Mouse (Mus musculus) neural tube, embryonic 12.5 days (tissue): ENCODE measurements around the gene Plekhh1. TPM values are rescaled to one million over a fixed set of nuclear protein-coding genes. Genes with fewer than 3 reads are reported as not detected.
"Not testable (repeated sequence)": the region's sequence is repeated elsewhere in the genome, so short reads cannot be mapped to it uniquely, and the experiment has no call there.

ENCODE experiments used
- ATAC-seq: fragments of 200-750 bp; cut with Nextera tagmentation; 2 replicates; pipeline ENCODE4 v1.8.0; 2017; ENCODE audit warnings: low read depth, mild to moderate bottlenecking, moderate TSS enrichment, moderate library complexity; ENCODE audit not compliant: low FRiP score
- H3K27ac ChIP-seq: fragments of 300-500 bp; sonication (generic); 2 replicates; pipeline ENCODE4 v1.5.1; 2016
- H3K27me3 ChIP-seq: fragments of 300-500 bp; sonication (generic); replicated peaks from 2 replicates; pipeline ENCODE4 v1.6.1; 2016; ENCODE audit warnings: mild to moderate bottlenecking
- H3K36me3 ChIP-seq: fragments of 300-500 bp; sonication (generic); 2 replicates; pipeline ENCODE4 v1.6.1; 2016; ENCODE audit warnings: mild to moderate bottlenecking
- H3K4me1 ChIP-seq: fragments of 300-500 bp; sonication (generic); 2 replicates; pipeline ENCODE4 v1.6.1; 2016
- H3K4me2 ChIP-seq: fragments of 300-500 bp; sonication (generic); replicated peaks from 2 replicates; pipeline ENCODE4 v1.6.1; 2016; ENCODE audit warnings: mild to moderate bottlenecking
- H3K4me3 ChIP-seq: fragments of 300-500 bp; sonication (generic); 2 replicates; pipeline ENCODE4 v1.5.1; 2016
- H3K9ac ChIP-seq: fragments of 300-500 bp; sonication (generic); 2 replicates; pipeline ENCODE4 v1.6.1; 2016; ENCODE audit warnings: mild to moderate bottlenecking
- H3K9me3 ChIP-seq: fragments of 300-500 bp; sonication (generic); 2 replicates; pipeline ENCODE4 v1.6.1; 2016; ENCODE audit warnings: mild to moderate bottlenecking
- WGBS: fragments of 180-500 bp; shearing (Covaris S2); methylation state at CpG from one replicate; pipeline ENCODE4 v1.1.7; 2016; 5-methylcytosine and 5-hydroxymethylcytosine counted together
- polyA plus RNA-seq: library from polyadenylated mRNA; unstranded; fragments of >200 nt; fragmentation: Nextera tagmentation; extraction: Ambion mirVana; gene quantifications from 2 replicates; pipeline ENCODE4 v1.2.1, GENCODE M21; 2016

Gene Plekhh1
- polyA plus RNA-seq, 1 experiment from 2014 or later: 6.7 TPM

DNA sequence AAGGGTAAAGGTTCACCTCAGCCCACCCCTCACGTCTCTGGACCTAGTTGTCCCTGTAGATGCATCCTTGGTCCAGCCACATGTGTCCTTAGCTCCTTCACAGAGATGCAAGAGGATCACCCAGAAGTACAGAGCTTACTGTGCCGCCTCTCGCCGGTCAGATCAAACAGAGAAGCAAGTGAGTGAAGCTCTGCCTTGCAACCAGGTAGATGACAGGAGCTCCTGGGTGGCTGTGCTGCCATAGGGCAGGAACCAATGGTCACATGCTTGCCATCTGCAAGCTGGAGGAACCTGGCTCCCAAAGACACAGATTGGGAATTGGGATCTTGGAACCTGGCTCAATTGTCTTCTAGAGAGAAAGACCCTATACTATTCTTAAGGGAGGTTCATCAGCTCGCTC, 23.5 kb upstream of the Plekhh1 start:
- Histone ChIP-seq H3K27me3 (0 out of 2 replicates have a peak, but pooled peaks cover 4% of the 10 kb centered on the region), H3K9me3 (no peaks in the 10 kb centered on the region), H3K27ac (no peak overlapping the region), H3K4me3 (no peak overlapping the region), H3K4me2 (peak overlapping the region; percentile 89; the same call in 1 of the 2 replicates), H3K36me3 (no peaks in the 10 kb centered on the region), H3K9ac (no peak overlapping the region), H3K4me1 (peaks cover 3% of the 10 kb centered on the region)
- 92% methylated on average over 5 of the region's 5 CpGs for WGBS
- no peak for ATAC-seq

DNA sequence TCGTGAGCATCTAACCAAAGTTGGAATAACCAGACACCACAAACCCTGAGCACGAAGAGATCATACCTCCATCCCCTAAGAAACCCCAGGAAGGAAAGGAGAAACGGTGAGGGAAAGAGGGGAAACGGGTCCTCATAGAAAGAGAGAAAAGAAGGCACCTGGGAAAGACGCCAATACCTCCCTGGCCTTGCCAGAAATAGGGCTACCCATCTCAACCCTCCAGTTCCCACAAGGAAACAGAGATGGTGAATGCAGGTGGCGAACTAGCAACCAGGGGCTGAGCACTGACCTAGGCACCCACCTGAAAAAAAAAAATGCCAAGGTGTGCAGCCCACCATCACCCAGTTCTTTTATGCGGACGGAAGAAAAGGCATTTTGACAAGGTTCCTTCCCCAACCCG, 22.9 kb upstream of the Plekhh1 start:
- Histone ChIP-seq H3K9ac (peak overlapping the region; percentile 92), H3K4me2 (peak overlapping the region; percentile 89), H3K4me3 (peak overlapping the region; percentile 92), H3K27me3 (0 out of 2 replicates have a peak, but pooled peaks cover 4% of the 10 kb centered on the region), H3K27ac (no peak overlapping the region), H3K4me1 (peaks cover 3% of the 10 kb centered on the region), H3K9me3 (no peaks in the 10 kb centered on the region), H3K36me3 (no peaks in the 10 kb centered on the region)
- WGBS: 43% methylated on average over 9 of the region's 9 CpGs
- no peak for ATAC-seq

DNA sequence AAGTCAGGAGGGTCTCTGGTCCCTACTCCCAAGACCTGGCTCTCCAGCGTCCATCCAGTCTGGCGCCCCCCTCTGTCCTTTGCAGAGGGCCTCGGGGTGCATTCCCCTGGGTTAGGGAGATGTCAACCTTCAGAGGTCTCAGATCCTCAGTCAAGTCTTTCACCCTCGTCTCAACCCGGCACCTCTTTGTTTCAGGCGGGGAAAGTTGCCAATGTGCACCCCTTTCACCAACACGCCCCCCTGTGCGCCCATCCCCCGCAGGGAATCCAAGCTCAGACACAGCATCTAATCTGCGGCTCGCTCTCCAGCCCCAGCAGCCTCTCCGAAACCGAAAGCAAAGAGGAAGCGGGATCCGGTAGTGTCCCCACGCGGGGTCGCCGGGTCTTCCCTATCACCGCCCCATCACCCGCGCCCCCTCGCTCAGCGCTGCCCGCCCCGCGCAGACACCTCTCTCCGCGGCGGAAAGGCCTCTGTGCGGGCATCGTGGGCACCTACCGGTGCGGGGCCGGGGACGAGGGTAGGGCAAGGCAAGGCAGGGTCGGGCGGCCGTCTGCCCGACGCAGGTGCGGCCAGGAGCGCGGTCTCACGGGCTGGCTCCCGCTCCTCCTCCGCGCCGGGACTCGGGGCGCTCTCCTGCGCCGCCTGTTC, 22.4 kb upstream of the Plekhh1 start:
- H3K9ac ChIP-seq: peak overlapping the region; percentile 92
- peak overlapping the region; percentile 92 for H3K4me3 ChIP-seq
- H3K4me1 ChIP-seq: peaks cover 3% of the 10 kb centered on the region
- 0 out of 2 replicates have a peak, but pooled peaks cover 4% of the 10 kb centered on the region for H3K27me3 ChIP-seq
- peak overlapping the region; percentile 89 for H3K4me2 ChIP-seq
- ATAC-seq: peak; percentile 81
- H3K9me3 ChIP-seq: no peaks in the 10 kb centered on the region
- H3K36me3 ChIP-seq: no peaks in the 10 kb centered on the region
- H3K27ac ChIP-seq: peak overlapping the region; percentile 76
- under 1% methylated on average over 53 of the region's 53 CpGs for WGBS

DNA sequence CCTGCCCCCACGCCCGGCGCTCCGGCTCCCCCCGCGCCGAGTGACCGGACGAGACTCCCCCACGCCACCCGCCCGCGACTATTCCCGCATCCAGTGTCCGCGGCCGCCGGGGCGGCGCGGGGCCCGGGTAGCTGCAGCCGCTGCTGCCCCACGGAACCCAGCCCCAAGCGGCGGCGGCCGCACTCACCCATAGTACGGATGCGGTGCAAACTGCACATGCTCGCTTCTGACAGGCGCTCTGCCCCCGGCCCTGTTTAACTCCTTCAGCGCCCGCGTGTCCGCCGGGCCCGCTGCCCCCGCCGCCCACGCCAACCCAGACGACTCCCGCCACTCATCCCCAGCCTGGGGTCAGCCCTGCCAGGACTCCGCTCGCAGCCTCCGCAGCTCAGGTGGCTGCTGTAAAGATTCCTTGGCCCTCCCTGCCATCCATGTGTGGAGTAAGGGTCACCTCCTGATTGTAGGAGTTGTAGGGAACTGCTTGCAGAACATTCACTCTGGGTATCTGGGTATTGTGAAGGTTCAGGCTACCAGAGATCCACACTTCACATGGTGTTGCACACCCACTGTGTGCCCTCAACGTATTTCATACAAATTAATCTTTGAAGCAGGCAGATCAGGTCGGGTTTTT, 21.7 kb upstream of the Plekhh1 start, which contains the start of gene Tmem229b:
Gene Tmem229b, minus strand, starts transcription at position 502 of the 628 bp plus-strand sequence.
- Histone ChIP-seq H3K4me1 (peaks cover 3% of the 10 kb centered on the region), H3K4me3 (peak within 1 kb of the TSS; percentile 92), H3K36me3 (no peaks in the 10 kb centered on the region), H3K4me2 (peak within 1 kb of the TSS; percentile 89), H3K27me3 (0 out of 2 replicates have a peak, but pooled peaks cover 4% of the 10 kb centered on the region), H3K9ac (peak within 1 kb of the TSS; percentile 92), H3K27ac (peak within 1 kb of the TSS; percentile 76), H3K9me3 (no peaks in the 10 kb centered on the region)
- ATAC-seq: peak; percentile 91
- 2% methylated on average over 49 of the region's 49 CpGs for WGBS

DNA sequence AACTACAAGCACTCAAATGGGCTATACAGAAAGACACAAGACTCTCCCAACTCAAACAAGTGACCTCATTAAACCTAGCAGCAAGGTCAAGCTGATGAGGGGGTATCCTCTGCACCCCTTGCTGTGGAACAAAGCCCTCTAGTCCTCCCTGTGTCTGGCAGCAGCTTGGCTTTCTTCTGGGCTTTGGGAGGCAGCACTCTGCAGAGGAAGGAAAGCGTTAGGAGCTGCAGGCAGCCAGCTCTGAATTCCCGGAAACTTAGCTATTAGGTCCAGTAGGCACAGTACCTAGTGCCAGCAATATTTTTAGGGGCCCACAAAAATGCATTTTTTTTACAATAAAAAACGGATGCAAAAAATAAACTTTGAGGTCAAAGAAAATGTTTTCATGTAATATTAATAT, 18.4 kb upstream of the Plekhh1 start:
- no peak overlapping the region for H3K9ac ChIP-seq
- peaks cover 3% of the 10 kb centered on the region for H3K4me1 ChIP-seq
- no peaks in the 10 kb centered on the region for H3K9me3 ChIP-seq
- H3K4me3 ChIP-seq: no peak overlapping the region
- H3K36me3 ChIP-seq: no peaks in the 10 kb centered on the region
- WGBS: 45% methylated on average over 3 of the region's 3 CpGs
- H3K27ac ChIP-seq: no peak overlapping the region
- ATAC-seq: no peak
- H3K4me2 ChIP-seq: no peak overlapping the region
- H3K27me3 ChIP-seq: no peaks in the 10 kb centered on the region

DNA sequence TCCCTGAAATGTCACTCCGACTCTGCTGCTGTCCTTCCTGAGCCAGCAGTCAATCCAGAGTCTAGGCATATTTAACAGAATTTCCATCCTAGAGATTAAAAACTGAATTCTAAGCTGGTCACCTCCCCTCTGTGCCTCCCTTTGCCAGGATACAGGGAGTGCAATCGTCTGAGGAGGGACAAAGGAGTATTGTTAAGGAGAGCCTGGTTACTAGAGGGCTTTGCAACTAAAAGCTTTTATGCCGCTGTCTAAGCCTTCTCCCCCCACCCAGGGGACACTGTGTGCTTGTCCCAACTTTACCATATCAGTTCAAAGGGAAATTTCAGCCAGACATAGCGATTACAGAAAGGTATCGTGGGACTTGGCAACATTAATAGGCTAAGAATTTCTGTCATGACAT, 12.9 kb upstream of the Plekhh1 start:
- no peaks in the 10 kb centered on the region for H3K36me3 ChIP-seq
- H3K9me3 ChIP-seq: no peaks in the 10 kb centered on the region
- no peak overlapping the region for H3K9ac ChIP-seq
- WGBS: 32% methylated on average over 5 of the region's 5 CpGs
- no peak overlapping the region for H3K4me2 ChIP-seq
- ATAC-seq: no peak
- H3K4me3 ChIP-seq: no peak overlapping the region
- H3K4me1 ChIP-seq: peaks cover 4% of the 10 kb centered on the region; the same call in 1 of the 2 replicates
- H3K27ac ChIP-seq: no peak overlapping the region
- no peaks in the 10 kb centered on the region for H3K27me3 ChIP-seq

DNA sequence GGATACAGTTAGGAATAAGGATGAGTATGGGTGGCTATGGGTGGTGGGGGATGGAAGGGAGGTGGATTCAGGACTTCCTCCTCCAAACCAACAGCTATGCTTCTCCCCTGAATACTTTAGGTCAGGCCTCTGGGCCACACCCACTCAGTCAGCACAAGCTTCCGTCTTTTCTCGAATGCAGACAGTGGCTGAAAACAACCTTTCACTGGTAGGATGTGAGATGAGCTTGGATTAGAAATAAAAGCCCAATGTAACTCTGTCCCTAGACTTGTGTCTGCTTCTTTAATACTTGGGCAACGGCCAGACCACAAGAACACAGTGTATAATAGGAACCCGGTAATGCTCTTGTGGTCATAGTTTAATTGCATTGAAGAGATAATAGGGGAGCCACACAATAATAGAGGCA, 11.0 kb upstream of the Plekhh1 start:
- Histone ChIP-seq H3K4me1 (peaks cover 4% of the 10 kb centered on the region; the same call in 1 of the 2 replicates), H3K27me3 (no peaks in the 10 kb centered on the region), H3K27ac (no peak overlapping the region), H3K9me3 (no peaks in the 10 kb centered on the region), H3K4me2 (no peak overlapping the region), H3K36me3 (no peaks in the 10 kb centered on the region), H3K4me3 (no peak overlapping the region), H3K9ac (no peak overlapping the region)
- no peak for ATAC-seq
- WGBS: 66% methylated on average over 4 of the region's 4 CpGs

DNA sequence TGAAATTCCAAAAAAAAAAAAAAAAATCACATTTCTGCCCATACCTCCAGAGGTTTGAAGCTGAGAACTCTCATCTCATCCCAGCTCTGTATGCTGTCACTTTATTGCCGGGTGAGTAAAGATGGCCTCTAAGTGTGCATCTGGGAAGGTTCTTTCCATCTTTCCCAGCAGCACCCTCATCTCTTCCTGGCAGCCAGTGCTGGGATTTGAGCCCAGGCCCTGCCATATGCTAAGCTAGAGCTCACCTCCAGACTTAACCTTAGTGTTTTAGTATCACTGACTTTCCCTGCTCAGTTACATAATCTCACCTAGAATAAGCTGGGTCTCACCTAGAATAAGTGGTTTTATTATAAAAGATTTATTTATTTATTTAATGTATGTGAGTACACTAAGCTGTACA, 7.1 kb upstream of the Plekhh1 start:
- no peak overlapping the region for H3K9ac ChIP-seq
- H3K9me3 ChIP-seq: no peaks in the 10 kb centered on the region
- no peak for ATAC-seq
- 93% methylated on average over 1 of the region's 1 CpGs for WGBS
- H3K36me3 ChIP-seq: no peaks in the 10 kb centered on the region
- H3K4me2 ChIP-seq: no peak overlapping the region
- no peaks in the 10 kb centered on the region for H3K27me3 ChIP-seq
- no peak overlapping the region for H3K27ac ChIP-seq
- H3K4me3 ChIP-seq: no peak overlapping the region
- no peaks in the 10 kb centered on the region for H3K4me1 ChIP-seq

DNA sequence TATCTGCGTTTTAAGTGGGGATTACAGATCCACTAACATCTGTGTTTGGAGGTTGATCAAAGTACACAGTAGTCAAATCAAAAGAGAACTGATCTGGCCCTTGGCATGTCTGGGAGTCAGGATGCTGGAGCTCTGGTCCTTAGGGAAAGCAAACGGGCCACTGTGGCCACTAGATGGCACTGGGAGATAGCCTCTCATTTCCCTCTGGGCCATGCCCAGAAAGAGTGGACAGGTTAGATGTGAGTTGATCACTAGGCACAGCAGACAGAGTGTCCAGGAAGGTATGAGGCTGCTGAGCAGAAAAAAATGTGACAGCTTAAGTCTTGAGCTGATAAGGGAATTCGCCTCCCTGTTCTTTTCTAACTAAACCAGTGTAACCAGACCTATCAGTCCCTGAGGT, 6.1 kb upstream of the Plekhh1 start:
- Histone ChIP-seq H3K27me3 (no peaks in the 10 kb centered on the region), H3K4me2 (no peak overlapping the region), H3K36me3 (no peaks in the 10 kb centered on the region), H3K27ac (no peak overlapping the region), H3K4me3 (no peak overlapping the region), H3K9ac (no peak overlapping the region), H3K4me1 (no peaks in the 10 kb centered on the region), H3K9me3 (no peaks in the 10 kb centered on the region)
- 14% methylated on average over 3 of the region's 3 CpGs for WGBS
- no peak for ATAC-seq

DNA sequence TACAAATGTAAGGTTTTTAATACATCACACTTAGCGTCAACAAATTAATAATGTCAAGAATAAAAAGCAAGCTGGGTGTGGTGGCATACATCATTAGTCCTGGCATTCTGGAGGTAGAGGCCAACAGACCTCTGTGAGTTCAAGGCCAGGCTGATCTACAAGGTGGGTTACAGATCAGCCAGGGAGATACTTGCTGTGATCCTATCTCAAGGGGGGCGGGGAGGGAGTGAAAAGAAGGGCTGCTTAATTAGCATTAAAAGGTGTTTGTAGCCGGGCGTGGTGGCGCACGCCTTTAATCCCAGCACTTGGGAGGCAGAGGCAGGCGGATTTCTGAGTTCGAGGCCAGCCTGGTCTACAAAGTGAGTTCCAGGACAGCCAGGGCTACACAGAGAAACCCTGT, 1.4 kb upstream of the Plekhh1 start:
- not testable (repeated sequence) for H3K9ac ChIP-seq, H3K4me1 ChIP-seq, H3K27me3 ChIP-seq, H3K9me3 ChIP-seq, ATAC-seq, H3K27ac ChIP-seq, H3K4me2 ChIP-seq, H3K4me3 ChIP-seq, H3K36me3 ChIP-seq
- 91% methylated on average over 8 of the region's 8 CpGs for WGBS

DNA sequence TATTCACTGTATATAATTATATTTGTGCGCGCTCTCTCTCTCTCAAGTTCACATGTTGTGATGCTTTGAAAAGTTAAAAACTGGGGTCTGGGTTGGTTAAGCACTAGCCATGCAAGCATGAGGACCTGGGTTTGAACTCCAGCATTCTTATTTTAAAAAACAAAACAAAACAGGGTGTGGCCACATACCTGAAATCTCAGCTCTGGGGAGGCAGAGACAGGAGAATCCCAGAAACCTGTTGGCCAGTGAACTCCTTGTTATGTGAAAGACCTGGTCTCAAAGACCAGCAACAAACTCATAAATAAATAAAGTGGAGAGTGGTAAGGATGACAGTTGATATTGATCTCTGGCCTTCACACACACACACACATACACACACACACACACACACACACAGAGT, 5.4 kb downstream of the Plekhh1 start:
- Histone ChIP-seq H3K27ac (no peak overlapping the region), H3K36me3 (no peaks in the 10 kb centered on the region), H3K4me3 (no peak overlapping the region), H3K27me3 (no peaks in the 10 kb centered on the region), H3K9me3 (no peaks in the 10 kb centered on the region), H3K4me2 (no peak overlapping the region), H3K4me1 (peaks cover 5% of the 10 kb centered on the region; the same call in 1 of the 2 replicates), H3K9ac (no peak overlapping the region)
- 98% methylated on average over 2 of the region's 2 CpGs for WGBS
- no peak for ATAC-seq

DNA sequence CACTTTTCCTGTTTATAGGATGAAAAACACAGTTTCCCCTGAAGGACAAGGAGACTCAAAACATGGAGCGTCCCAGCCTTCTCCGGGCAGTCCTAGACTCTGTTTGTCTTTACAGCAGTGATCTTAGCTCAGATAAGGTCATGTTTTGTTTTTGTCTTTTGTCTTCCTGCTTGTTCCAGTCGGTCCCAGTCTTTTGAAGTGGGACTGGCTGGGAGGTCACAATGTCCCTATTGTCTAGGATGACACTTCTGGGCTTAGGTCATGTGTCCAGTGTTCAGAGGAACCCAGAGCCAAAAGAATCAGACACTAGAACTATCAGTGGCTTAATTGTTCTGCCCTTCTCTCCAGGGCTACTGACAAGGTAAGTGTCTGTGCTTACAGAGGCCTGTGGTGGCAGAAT, 6.4 kb downstream of the Plekhh1 start:
- ATAC-seq: no peak

More for the DNA sequence above, 6.4 kb downstream of the Plekhh1 start:
- H3K9ac ChIP-seq: no peak overlapping the region
- no peaks in the 10 kb centered on the region for H3K9me3 ChIP-seq
- no peaks in the 10 kb centered on the region for H3K36me3 ChIP-seq
- H3K4me1 ChIP-seq: no peaks in the 10 kb centered on the region
- 8% methylated on average over 3 of the region's 3 CpGs for WGBS
- no peak overlapping the region for H3K4me3 ChIP-seq
- H3K27me3 ChIP-seq: no peaks in the 10 kb centered on the region
- no peak overlapping the region for H3K27ac ChIP-seq
- H3K4me2 ChIP-seq: no peak overlapping the region
